Comparison of ENCODE assay signal across 7 mouse cellular contexts in genomic region chr3:49377571-49377970, GRCm38 (mm10).
A peak's percentile ranks its signal among the peaks of the same experiment; 100 is the strongest.
DNase-seq lines count a peak whose midpoint lies in the region; ATAC-seq and TF ChIP-seq lines count a peak whose summit lies in the region.
"Not testable (repeated sequence)": the region's sequence is repeated elsewhere in the genome, so short reads cannot be mapped to it uniquely, and the experiment has no call there.

No protein-coding gene starts in this region.

- TF ChIP-seq CTCF in hindbrain, postnatal 0 days (IDR thresholded peaks at IDR 0.05; ENCODE audit: low read depth), result not testable (repeated sequence)

- H3K9ac ChIP-seq in forebrain, embryonic 15.5 days (replicated peaks); hindbrain, embryonic 13.5 days; hindbrain, postnatal 0 days (replicated peaks; ENCODE audit: low read length); midbrain, embryonic 12.5 days (replicated peaks); midbrain, embryonic 15.5 days: not testable (repeated sequence)

- H3K4me2 ChIP-seq in forebrain, embryonic 15.5 days (replicated peaks); hindbrain, embryonic 13.5 days; hindbrain, postnatal 0 days (ENCODE audit: low read depth, low read length); midbrain, embryonic 12.5 days (replicated peaks); midbrain, embryonic 15.5 days: not testable (repeated sequence)

- not testable (repeated sequence) for H3K27me3 ChIP-seq in forebrain, embryonic 15.5 days; hindbrain, embryonic 13.5 days; hindbrain, postnatal 0 days (ENCODE audit: insufficient read depth, low read length); midbrain, embryonic 12.5 days; midbrain, embryonic 15.5 days (replicated peaks)

- 0 out of 2 replicates have a peak, but pooled peaks have one; percentile 32 for ATAC-seq in common myeloid progenitor, adult 5-6 weeks (replicated peaks; ENCODE audit: low read depth, poor library complexity, severe bottlenecking)
- ATAC-seq in forebrain, embryonic 15.5 days (replicated peaks), result peak; percentile 60; the same call in 1 of the 2 replicates
- ATAC-seq in hindbrain, embryonic 13.5 days (ENCODE audit: low FRiP score), result 0 out of 2 replicates have a peak, but pooled peaks have one; percentile 39
- ATAC-seq in hindbrain, postnatal 0 days, result 0 out of 2 replicates have a peak, but pooled peaks have one; percentile 58
- peak; percentile 33; the same call in 1 of the 2 replicates for ATAC-seq in megakaryocyte, adult 5-6 weeks (ENCODE audit: poor library complexity, severe bottlenecking)
- peak; percentile 62; the same call in 1 of the 2 replicates for ATAC-seq in midbrain, embryonic 12.5 days (ENCODE audit: low FRiP score, low read depth)
- 0 out of 2 replicates have a peak, but pooled peaks have one; percentile 60 for ATAC-seq in midbrain, embryonic 15.5 days (replicated peaks)

- H3K9me3 ChIP-seq in forebrain, embryonic 15.5 days; hindbrain, embryonic 13.5 days; hindbrain, postnatal 0 days (ENCODE audit: low read length); midbrain, embryonic 12.5 days; midbrain, embryonic 15.5 days: not testable (repeated sequence)

- not testable (repeated sequence) for H3K36me3 ChIP-seq in forebrain, embryonic 15.5 days; hindbrain, embryonic 13.5 days; hindbrain, postnatal 0 days (ENCODE audit: insufficient read depth, low read length); midbrain, embryonic 12.5 days; midbrain, embryonic 15.5 days (replicated peaks)

- H3K27ac ChIP-seq in forebrain, embryonic 15.5 days (replicated peaks); hindbrain, embryonic 13.5 days; hindbrain, postnatal 0 days; midbrain, embryonic 12.5 days (replicated peaks); midbrain, embryonic 15.5 days: not testable (repeated sequence)

- not testable (repeated sequence) for DNase-seq in hindbrain, postnatal 0 days (ENCODE audit: low spot score)

- WGBS in forebrain, embryonic 15.5 days, result 91% methylated on average over 3 of the region's 4 CpGs
- WGBS in hindbrain, embryonic 13.5 days, result 97% methylated on average over 4 of the region's 4 CpGs
- 78% methylated on average over 2 of the region's 4 CpGs for WGBS in hindbrain, postnatal 0 days
- WGBS in midbrain, embryonic 12.5 days, result 92% methylated on average over 4 of the region's 4 CpGs
- WGBS in midbrain, embryonic 15.5 days, result 92% methylated on average over 4 of the region's 4 CpGs

- not testable (repeated sequence) for H3K4me3 ChIP-seq in forebrain, embryonic 15.5 days; hindbrain, embryonic 13.5 days; hindbrain, postnatal 0 days (ENCODE audit: low read length); midbrain, embryonic 12.5 days; midbrain, embryonic 15.5 days

- not testable (repeated sequence) for H3K4me1 ChIP-seq in forebrain, embryonic 15.5 days; hindbrain, embryonic 13.5 days (replicated peaks); hindbrain, postnatal 0 days (ENCODE audit: insufficient read depth, low read length); midbrain, embryonic 12.5 days; midbrain, embryonic 15.5 days
